Mouse (Mus musculus) hindbrain, embryonic 11.5 days (tissue): ENCODE measurements around the gene Vwf. TPM values are rescaled to one million over a fixed set of nuclear protein-coding genes. Genes with fewer than 3 reads are reported as not detected.

Source experiments
- ATAC-seq: fragments of 200-750 bp; cut with Nextera tagmentation; 2 replicates; pipeline ENCODE4 v1.8.0; 2017; ENCODE audit warnings: mild to moderate bottlenecking, moderate TSS enrichment, moderate library complexity; ENCODE audit not compliant: low FRiP score
- DNase-seq: peaks from one replicate; pipeline ENCODE4 v3.0.0-alpha.2; 2015; ENCODE audit warnings: low spot score
- H3K27ac ChIP-seq: fragments of 300-500 bp; sonication (generic); 2 replicates; pipeline ENCODE4 v1.5.1; 2014; ENCODE audit warnings: mild to moderate bottlenecking, low read depth, low read length
- H3K27me3 ChIP-seq: fragments of 300-500 bp; sonication (generic); 2 replicates; pipeline ENCODE4 v1.6.1; 2014; ENCODE audit warnings: mild to moderate bottlenecking, low read length, moderate library complexity, mixed read lengths; ENCODE audit not compliant: control insufficient read depth, insufficient read depth
- H3K36me3 ChIP-seq: fragments of 300-500 bp; sonication (generic); 2 replicates; pipeline ENCODE4 v1.6.1; 2014; ENCODE audit warnings: mild to moderate bottlenecking, low read length, moderate library complexity, mixed read lengths; ENCODE audit not compliant: control insufficient read depth, insufficient read depth
- H3K4me1 ChIP-seq: fragments of 300-500 bp; sonication (generic); replicated peaks from 2 replicates; pipeline ENCODE4 v1.6.1; 2014; ENCODE audit warnings: low read length, mixed read lengths; ENCODE audit not compliant: control insufficient read depth, insufficient read depth
- H3K4me2 ChIP-seq: fragments of 300-500 bp; sonication (generic); replicated peaks from 2 replicates; pipeline ENCODE4 v1.6.1; 2014; ENCODE audit warnings: mild to moderate bottlenecking, low read depth, low read length
- H3K4me3 ChIP-seq: fragments of 300-500 bp; sonication (generic); 2 replicates; pipeline ENCODE4 v1.5.1; 2014; ENCODE audit warnings: low read depth, low read length
- H3K9ac ChIP-seq: fragments of 300-500 bp; sonication (generic); 2 replicates; pipeline ENCODE4 v1.6.1; 2014; ENCODE audit warnings: low read depth, low read length
- H3K9me3 ChIP-seq: fragments of 300-500 bp; sonication (generic); 2 replicates; pipeline ENCODE4 v1.6.1; 2016; ENCODE audit warnings: low read length; ENCODE audit not compliant: control insufficient read depth
- WGBS: fragments of 180-500 bp; shearing (Covaris S2); extraction: QIAGEN DNeasy Blood & Tissue Kit; methylation state at CpG from one replicate; pipeline ENCODE4 v1.1.7; 2014; 5-methylcytosine and 5-hydroxymethylcytosine counted together
- polyA plus RNA-seq: library from polyadenylated mRNA; unstranded; fragments of >200 nt; fragmentation: Nextera tagmentation; extraction: Ambion mirVana; gene quantifications from 2 replicates; pipeline ENCODE4 v1.2.1, GENCODE M21; 2014

Vwf gene
- polyA plus RNA-seq = 10.3 and 10.7 TPM in 2 replicates

- Histone ChIP-seq H3K9ac (no peak within 1 kb of the TSS), H3K4me3 (no peak within 1 kb of the TSS), H3K4me2 (no peak within 1 kb of the TSS), H3K4me1 (no peaks in the 10 kb centered on the region), H3K9me3 (no peaks in the 10 kb centered on the region), H3K27ac (no peak within 1 kb of the TSS), H3K36me3 (no peaks in the 10 kb centered on the region), H3K27me3 (no peaks in the 10 kb centered on the region)
- WGBS = 92% methylated on average over 6 of the region's 6 CpGs
- no peak for DNase-seq
- ATAC-seq = no peak
Measured at GRCm38 (mm10) chr6:125546474-125546873, at the start of gene Vwf. Vwf (plus strand) TSS chr6:125546774.

- Histone ChIP-seq H3K4me3 (no peak overlapping the region), H3K27me3 (peaks cover 13% of the 10 kb centered on the region), H3K27ac (no peak overlapping the region), H3K36me3 (no peaks in the 10 kb centered on the region), H3K4me1 (peaks cover 5% of the 10 kb centered on the region), H3K9ac (no peak overlapping the region), H3K9me3 (no peaks in the 10 kb centered on the region), H3K4me2 (no peak overlapping the region)
- DNase-seq (peak; percentile 78), ATAC-seq (no peak)
- 36% methylated on average over 5 of the region's 5 CpGs for WGBS
Measured at GRCm38 (mm10) chr6:125498062-125498461, 48.5 kb upstream of the Vwf start.

GRCm38 (mm10) chr6:125503186-125503802 lies 43.3 kb upstream of the Vwf start:
- H3K36me3 ChIP-seq = no peaks in the 10 kb centered on the region
- H3K9ac ChIP-seq = no peak overlapping the region
- no peak for DNase-seq
- no peak overlapping the region for H3K27ac ChIP-seq
- H3K9me3 ChIP-seq = no peaks in the 10 kb centered on the region
- ATAC-seq = no peak
- H3K4me1 ChIP-seq = no peaks in the 10 kb centered on the region
- no peak overlapping the region for H3K4me2 ChIP-seq
- no peak overlapping the region for H3K4me3 ChIP-seq
- WGBS = 93% methylated on average over 11 of the region's 11 CpGs
- no peaks in the 10 kb centered on the region for H3K27me3 ChIP-seq

- no peak for DNase-seq
- Histone ChIP-seq H3K9me3 (no peaks in the 10 kb centered on the region), H3K9ac (no peak overlapping the region), H3K4me2 (no peak overlapping the region), H3K4me1 (no peaks in the 10 kb centered on the region), H3K36me3 (no peaks in the 10 kb centered on the region), H3K27me3 (no peaks in the 10 kb centered on the region), H3K4me3 (no peak overlapping the region), H3K27ac (no peak overlapping the region)
- no peak for ATAC-seq
- WGBS = 38% methylated on average over 3 of the region's 3 CpGs
Measured at GRCm38 (mm10) chr6:125504622-125505355, 41.8 kb upstream of the Vwf start.

GRCm38 (mm10) chr6:125506427-125506826 lies 40.1 kb upstream of the Vwf start:
- H3K4me2 ChIP-seq = no peak overlapping the region
- H3K4me3 ChIP-seq = no peak overlapping the region
- 91% methylated on average over 4 of the region's 4 CpGs for WGBS
- no peaks in the 10 kb centered on the region for H3K36me3 ChIP-seq
- no peak for ATAC-seq
- H3K27ac ChIP-seq = no peak overlapping the region
- no peaks in the 10 kb centered on the region for H3K9me3 ChIP-seq
- no peak for DNase-seq
- no peak overlapping the region for H3K9ac ChIP-seq
- H3K27me3 ChIP-seq = no peaks in the 10 kb centered on the region
- no peaks in the 10 kb centered on the region for H3K4me1 ChIP-seq

GRCm38 (mm10) chr6:125509783-125510182 lies 36.8 kb upstream of the Vwf start:
- H3K36me3 ChIP-seq = no peaks in the 10 kb centered on the region
- ATAC-seq (no peak), DNase-seq (no peak)
- no peak overlapping the region for H3K4me2 ChIP-seq
- H3K4me1 ChIP-seq = no peaks in the 10 kb centered on the region
- 89% methylated on average over 3 of the region's 3 CpGs for WGBS
- no peak overlapping the region for H3K4me3 ChIP-seq
- no peaks in the 10 kb centered on the region for H3K27me3 ChIP-seq
- H3K9me3 ChIP-seq = no peaks in the 10 kb centered on the region
- no peak overlapping the region for H3K9ac ChIP-seq
- no peak overlapping the region for H3K27ac ChIP-seq

GRCm38 (mm10) chr6:125510645-125511044 lies 35.9 kb upstream of the Vwf start:
- H3K4me3 ChIP-seq = no peak overlapping the region
- H3K27me3 ChIP-seq = no peaks in the 10 kb centered on the region
- DNase-seq (no peak), ATAC-seq (no peak)
- H3K4me1 ChIP-seq = no peaks in the 10 kb centered on the region
- H3K9me3 ChIP-seq = no peaks in the 10 kb centered on the region
- no peak overlapping the region for H3K9ac ChIP-seq
- no peak overlapping the region for H3K27ac ChIP-seq
- no peak overlapping the region for H3K4me2 ChIP-seq
- H3K36me3 ChIP-seq = no peaks in the 10 kb centered on the region

- 87% methylated on average over 7 of the region's 7 CpGs for WGBS
- DNase-seq (no peak), ATAC-seq (no peak)
- Histone ChIP-seq H3K27me3 (no peaks in the 10 kb centered on the region), H3K36me3 (no peaks in the 10 kb centered on the region), H3K4me3 (no peak overlapping the region), H3K4me1 (no peaks in the 10 kb centered on the region), H3K9me3 (no peaks in the 10 kb centered on the region), H3K27ac (no peak overlapping the region), H3K9ac (no peak overlapping the region), H3K4me2 (no peak overlapping the region)
Measured at GRCm38 (mm10) chr6:125511196-125511595, 35.4 kb upstream of the Vwf start.
